Mouse (Mus musculus): ENCODE results near the gene Lrig1. TPM values are rescaled to one million over a fixed set of nuclear protein-coding genes. Genes with fewer than 3 reads are reported as not detected.
"Not testable (repeated sequence)": the region's sequence is repeated elsewhere in the genome, so short reads cannot be mapped to it uniquely, and the experiment has no call there.

The Lrig1 gene
- total RNA-seq, 2 experiments from 2014 or later, result 24.5 to 25.3 TPM

DNA sequence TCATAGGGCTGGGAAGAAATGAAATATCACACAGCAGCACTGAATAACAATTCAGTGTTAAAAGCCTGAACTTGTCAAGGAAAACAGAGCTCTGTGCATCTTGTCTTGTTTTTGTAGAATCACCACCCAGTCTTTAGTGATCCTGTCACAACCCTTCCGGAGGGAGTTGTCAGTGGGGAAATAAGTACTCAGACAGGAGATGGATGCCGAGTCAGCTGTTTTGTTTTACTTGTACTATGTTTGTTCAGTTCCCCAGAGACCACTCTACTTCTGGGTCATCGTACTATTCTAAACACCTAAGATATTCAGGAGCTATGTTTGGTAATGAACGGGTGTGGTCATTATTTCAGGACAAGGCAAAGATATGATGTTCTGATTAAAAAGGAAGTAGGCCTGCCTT, 111.6 kb downstream of the Lrig1 start:
- no peak for DNase-seq (ENCODE audit: low spot score in 2 of 2)

DNA sequence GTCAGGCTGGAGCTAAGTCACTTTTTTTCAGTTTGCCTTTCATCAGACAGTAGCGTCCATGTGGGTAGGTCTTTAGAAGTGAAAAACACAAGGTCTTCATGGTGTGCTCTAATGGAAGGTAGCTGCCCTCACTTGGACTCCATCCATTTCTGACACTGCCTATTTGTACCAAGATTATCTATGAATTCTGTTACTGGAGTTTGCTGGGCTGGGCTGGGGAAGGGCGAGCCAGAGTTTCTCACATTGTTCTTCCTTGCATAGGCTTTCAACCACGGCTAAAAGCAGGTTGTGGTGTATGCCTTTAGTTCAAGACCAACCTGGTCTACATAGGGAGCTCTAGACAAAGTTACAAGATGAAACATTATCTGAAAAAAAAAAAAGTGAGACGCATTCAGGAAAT, 115.0 kb downstream of the Lrig1 start:
- no peak for DNase-seq (ENCODE audit: low spot score in 2 of 2)

DNA sequence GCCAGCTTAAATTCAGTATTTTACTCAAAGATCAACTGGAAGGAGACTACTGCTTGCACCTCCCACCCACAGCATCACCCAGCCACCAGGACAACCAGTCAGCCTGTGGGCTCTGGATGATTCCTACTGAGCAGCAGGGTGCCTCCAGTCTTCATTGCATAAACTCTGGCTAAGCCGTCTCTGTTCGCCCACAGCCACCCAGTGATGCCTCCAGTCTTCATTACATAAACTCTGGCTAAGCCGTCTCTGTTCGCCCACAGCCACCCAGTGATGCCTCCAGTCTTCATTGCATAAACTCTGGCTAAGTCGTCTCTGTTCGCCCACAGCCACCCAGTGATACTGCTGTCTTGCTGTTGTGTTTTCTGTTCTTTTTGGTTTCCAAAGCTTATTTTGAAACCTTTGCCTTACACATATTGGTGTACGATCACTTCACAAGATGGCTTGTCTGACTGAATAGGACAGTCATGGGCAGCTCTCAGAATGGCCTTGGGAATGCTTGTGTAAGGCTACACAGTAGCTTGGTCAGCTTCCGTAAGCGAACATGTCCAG, 115.7 kb downstream of the Lrig1 start:
- DNase-seq (ENCODE audit: low spot score in 2 of 2), result peak; percentile 52 to 68

DNA sequence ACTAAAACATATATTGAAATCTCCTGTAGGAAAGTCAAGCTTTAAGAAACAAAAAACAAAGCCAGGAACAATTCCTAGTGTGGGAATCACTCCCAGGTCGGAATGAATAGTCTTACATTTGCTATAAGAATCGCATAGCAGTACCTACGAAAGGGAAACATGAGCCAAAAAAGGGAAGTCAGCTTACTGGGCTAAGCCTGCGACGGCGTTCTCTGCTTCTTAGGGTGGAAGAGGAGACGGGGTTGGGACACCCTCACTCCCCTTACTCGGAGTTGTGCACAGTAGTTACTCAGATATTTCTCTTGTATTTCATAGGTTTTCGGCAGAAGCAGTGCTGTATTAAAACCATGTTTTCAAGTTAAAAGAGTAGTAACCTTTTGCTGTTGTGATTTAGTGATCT, 117.9 kb downstream of the Lrig1 start:
- no peak for DNase-seq (ENCODE audit: low spot score in 2 of 2)

DNA sequence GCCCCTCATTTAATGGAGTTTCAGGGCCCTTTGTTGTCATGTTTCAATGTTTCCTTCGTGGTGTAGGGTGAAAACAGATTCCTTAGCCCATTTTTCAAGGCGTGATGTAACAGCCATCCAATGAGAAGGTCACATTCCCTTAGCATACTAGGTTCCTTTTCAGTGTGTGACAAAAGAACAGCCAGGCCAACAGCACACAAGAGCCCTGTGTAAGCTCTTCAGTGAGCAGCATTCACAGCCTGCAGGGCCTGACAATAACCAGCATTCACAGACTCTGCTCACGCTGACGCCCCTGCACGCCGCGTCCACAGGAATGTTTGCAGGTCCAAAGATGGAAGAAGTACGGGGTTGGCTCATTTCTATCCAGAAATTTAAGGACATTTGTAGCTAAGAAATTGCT, 122.0 kb downstream of the Lrig1 start:
- DNase-seq (ENCODE audit: low spot score in 2 of 2), result no peak

DNA sequence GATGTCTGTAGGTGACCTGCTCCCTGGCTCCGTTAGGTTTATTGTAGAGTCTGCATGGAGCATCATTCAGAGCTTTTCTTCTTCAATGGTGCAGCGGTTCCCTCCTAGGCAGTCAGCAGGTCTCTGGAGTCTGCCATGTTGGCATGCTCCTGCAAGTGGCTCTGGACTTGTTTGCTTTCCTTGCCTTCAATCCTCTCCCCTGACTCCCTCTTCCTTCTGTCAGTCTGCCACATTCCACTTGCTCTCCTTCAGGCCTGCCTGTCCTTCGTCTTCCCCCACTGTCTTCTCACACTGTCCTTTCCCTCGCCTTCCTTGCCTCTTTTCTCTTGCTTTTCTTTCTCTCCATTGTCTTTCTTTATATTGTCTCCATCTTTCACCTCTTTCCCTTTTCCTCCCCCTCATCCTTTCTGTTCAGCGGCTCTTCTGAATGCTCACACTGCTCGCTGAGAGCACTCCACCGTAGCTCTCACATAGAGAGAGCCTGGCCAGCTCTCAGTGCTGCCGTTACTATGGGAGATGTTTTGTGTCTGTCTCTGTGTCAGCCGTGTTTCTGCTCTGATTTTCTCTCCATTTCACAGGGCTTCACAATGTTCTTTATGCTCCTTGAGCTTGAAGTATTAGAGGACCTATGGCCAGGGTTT, 124.3 kb downstream of the Lrig1 start:
- no peak for DNase-seq (ENCODE audit: low spot score in 2 of 2)

DNA sequence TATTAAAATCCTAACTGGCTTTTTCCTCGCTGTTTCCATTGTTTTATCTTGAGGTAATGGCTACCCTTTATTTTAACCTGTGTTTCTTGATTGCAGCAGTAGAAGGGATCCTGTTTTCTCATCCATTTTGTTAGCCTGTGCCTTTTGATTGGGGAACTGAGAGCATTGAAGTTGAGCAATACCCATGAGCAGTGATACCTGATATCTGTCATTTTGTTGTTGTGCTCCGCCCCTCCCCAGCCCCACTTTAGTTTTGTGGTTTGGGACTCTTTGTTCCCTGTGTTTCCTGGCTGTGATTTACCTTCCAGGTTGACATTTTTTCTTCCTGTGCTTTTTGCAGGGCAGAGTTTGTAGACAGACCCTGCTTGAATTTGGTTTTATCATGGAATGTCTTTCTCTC, 131.9 kb downstream of the Lrig1 start:
- DNase-seq (ENCODE audit: low spot score in 2 of 2), result no peak

DNA sequence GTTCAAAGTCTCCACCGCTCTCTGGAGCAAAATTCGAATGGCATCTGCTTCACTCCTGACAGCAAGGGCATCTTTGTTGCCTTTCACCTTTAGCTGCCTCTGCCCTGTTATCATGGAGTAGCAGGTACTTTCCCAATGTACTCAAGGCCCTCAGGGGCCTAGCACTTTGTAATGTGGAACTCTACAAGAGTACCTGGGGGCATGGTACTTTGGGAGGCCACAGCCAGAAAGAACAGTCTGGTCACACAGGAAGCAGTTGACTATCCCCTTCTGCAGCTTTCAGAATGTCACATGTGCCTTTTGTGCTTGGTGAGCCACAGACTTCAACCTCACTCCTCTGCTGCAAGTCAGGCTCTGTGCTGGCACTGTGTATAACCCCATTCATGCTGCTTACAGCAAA, 134.2 kb downstream of the Lrig1 start:
- no peak for DNase-seq (ENCODE audit: low spot score in 2 of 2)

DNA sequence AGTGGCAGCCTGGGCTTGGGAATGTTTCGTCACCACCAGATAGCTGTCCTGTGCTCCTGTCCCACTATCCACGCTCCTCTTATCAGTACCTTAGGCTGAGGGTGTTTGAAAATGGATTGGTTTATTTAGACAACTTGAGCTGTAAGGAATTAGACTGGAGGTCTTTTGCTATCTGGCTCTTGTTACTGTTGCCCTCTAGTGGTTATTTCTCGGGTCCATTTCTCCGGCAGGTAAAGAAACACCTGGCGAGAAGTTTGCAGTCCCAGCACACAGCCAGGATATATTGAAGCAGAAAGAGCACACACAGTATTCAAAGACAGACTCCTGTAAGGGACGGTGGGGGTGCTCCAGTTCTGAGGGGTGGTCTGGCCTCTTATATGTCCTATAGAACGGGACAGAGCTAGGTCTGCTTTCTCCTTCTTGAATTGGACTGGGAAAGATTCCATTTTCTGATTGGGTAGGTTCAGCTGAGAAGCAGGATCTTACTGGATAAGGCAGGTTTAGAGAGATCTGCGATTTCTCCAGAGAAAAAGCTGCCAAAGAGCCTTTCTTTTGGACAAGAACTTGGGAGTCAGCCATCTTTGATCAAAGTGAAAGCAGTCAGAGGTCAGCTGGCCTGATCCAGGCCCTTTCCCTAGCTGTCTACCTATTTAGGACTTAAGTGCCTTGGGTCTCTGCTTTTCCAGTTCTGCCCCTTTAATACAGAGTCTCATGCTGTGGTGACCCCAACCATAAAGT, 136.6 kb downstream of the Lrig1 start:
- no peak for DNase-seq (ENCODE audit: low spot score in 2 of 2)

DNA sequence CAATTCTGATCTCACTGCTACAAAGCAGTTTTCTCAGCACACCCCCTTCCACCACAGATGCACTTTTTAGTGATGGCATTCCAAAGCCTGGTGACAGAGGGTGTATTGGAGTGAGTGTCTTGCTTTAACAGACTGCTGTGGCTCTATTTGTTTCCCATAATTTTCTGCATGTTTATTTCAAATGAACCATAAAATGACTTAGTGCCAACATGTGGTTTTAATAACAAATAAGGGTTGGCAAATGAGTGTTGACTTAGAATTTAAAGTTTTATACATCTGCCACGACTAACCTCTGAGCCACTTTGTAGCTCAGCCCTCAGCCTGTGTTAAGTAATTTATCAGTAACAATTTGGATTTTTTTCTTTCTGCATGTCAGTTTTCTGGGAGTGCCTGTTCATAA, 138.6 kb downstream of the Lrig1 start:
- no peak for DNase-seq (ENCODE audit: low spot score in 2 of 2)

DNA sequence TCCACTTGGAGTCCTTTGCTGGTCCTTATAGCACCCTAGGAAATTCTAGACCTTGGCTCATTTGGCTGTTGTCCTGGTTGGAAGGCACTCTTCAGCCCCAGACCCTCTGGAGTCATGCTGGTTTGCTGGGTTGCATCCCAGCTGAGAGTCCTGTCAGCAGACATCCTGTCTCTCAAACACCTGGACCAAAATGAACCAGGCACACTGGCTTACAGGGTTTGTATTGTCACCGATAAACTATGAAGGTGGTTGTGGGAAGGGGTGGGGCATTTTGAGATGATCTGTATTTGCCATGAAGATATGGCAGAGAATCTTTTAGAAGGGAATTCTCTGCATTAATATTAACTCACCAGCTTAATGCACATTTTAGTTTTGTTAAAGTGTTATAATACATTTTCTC, 139.1 kb downstream of the Lrig1 start:
- DNase-seq (ENCODE audit: low spot score in 2 of 2), result no peak

DNA sequence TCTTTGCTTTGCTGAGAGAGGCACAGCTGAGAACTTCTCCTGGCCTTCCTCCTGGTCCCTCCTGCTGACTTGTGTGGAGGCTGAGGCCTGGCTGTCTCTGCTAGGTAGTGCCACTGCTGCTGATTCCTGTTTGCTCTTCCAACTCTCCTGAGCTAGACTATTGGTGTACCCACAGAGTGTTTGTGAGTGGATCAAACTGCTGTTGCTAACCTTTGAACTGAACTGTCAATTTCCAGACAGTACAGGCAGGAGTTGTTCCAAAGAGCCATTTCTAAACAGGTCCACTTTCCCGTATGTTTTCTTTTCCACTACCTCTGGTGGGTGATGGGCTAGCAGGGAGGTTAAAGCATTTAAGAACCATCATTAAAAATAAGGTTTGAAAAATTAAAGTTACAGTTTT, 141.4 kb downstream of the Lrig1 start:
- DNase-seq (ENCODE audit: low spot score in 2 of 2), result not testable (repeated sequence)

Small RNA genes lying within 50 kb of the gene (microRNA-seq; reads per million reads assigned to microRNA genes)
- gene Mir7041, result 0 reads per million in 2 experiments

Other genes with a start within 250 kb of the Lrig1 start
- 10 to 100 TPM; 16.6 to 19.1 TPM for gene Slc25a26, start 199.8 kb downstream of the Lrig1 start, total RNA-seq (2021)

Measured in layer of hippocampus, adult 18-20 months (tissue).